Comparison of ENCODE assay signal across 8 mouse cellular contexts in genomic region chrX:158923081-158923561, GRCm38 (mm10).
DNase-seq lines count a peak whose midpoint lies in the region; TF ChIP-seq lines count a peak whose summit lies in the region.

No protein-coding gene starts in this region.

- peak overlapping the region; percentile 47 for H3K27ac ChIP-seq in olfactory bulb, adult 2 months (ENCODE audit: insufficient read depth, low read depth, low read length)

- 14% methylated on average over 14 of the region's 14 CpGs for WGBS in olfactory bulb, adult 2 months

- H3K4me3 ChIP-seq in olfactory bulb, adult 2 months (ENCODE audit: insufficient read depth, low read depth, low read length) = no peak overlapping the region

- peaks cover 4% of the 10 kb centered on the region for H3K4me1 ChIP-seq in olfactory bulb, adult 2 months (ENCODE audit: control insufficient read depth, insufficient read depth, low read length)

- peak; percentile 6 for DNase-seq in kidney, adult 11 months
- DNase-seq in kidney, adult 18-20 months = no peak
- DNase-seq in cerebellum, postnatal 36 days = peak; percentile 43 to 52
- peak; percentile 23 for DNase-seq in gastrocnemius, postnatal 25 days
- DNase-seq in left cerebral cortex, postnatal 10 days (ENCODE audit: extremely low spot score in 1 of 2, low spot score in 2 of 2) = peak; percentile 26 to 49
- DNase-seq in testis, postnatal 14 days (ENCODE audit: low spot score) = no peak
- no peak for DNase-seq in urinary bladder, postnatal 10 days (ENCODE audit: low spot score)

- no peak for TF ChIP-seq POLR2A in olfactory bulb, adult 2 months (IDR thresholded peaks at IDR 0.05; ENCODE audit: insufficient read depth, low read depth, low read length)

- intact Hi-C loops in left cerebral cortex, postnatal 10 days (cut with DNase I) = loop anchor here (2.0 to 10.0 kb wide), 2 partner anchors 880 to 968 kb away; partner anchors contain the start of gene Cnksr2

- no peak for TF ChIP-seq CTCF in olfactory bulb, adult 2 months (IDR thresholded peaks at IDR 0.05; ENCODE audit: insufficient read depth, low read depth, low read length)

Comparison
In these comparisons a context has a peak if more than half of its experiments do, and no peak if none do; other contexts are left out.
1. DNase-seq: peak in kidney, adult 11 months (single experiment), cerebellum, postnatal 36 days (2 of 2), gastrocnemius, postnatal 25 days (single experiment) and left cerebral cortex, postnatal 10 days (2 of 2); none in kidney, adult 18-20 months (single experiment), testis, postnatal 14 days (single experiment) and urinary bladder, postnatal 10 days (single experiment).